Mouse (Mus musculus) midbrain, embryonic 12.5 days (tissue): ENCODE measurements around the gene Anapc16. TPM values are rescaled to one million over a fixed set of nuclear protein-coding genes. Genes with fewer than 3 reads are reported as not detected.

Source experiments
- ATAC-seq: fragments of 200-750 bp; cut with Nextera tagmentation; 2 replicates; pipeline ENCODE4 v1.8.0; 2017; ENCODE audit warnings: low read depth, moderate TSS enrichment, moderate library complexity; ENCODE audit not compliant: low FRiP score
- H3K27ac ChIP-seq: fragments of 300-500 bp; sonication (generic); replicated peaks from 2 replicates; pipeline ENCODE4 v1.5.1; 2016; ENCODE audit warnings: mild to moderate bottlenecking
- H3K27me3 ChIP-seq: fragments of 300-500 bp; sonication (generic); 2 replicates; pipeline ENCODE4 v1.6.1; 2016; ENCODE audit warnings: mild to moderate bottlenecking
- H3K36me3 ChIP-seq: fragments of 300-500 bp; sonication (generic); 2 replicates; pipeline ENCODE4 v1.6.1; 2016
- H3K4me1 ChIP-seq: fragments of 300-500 bp; sonication (generic); 2 replicates; pipeline ENCODE4 v1.6.1; 2016
- H3K4me2 ChIP-seq: fragments of 300-500 bp; sonication (generic); replicated peaks from 2 replicates; pipeline ENCODE4 v1.6.1; 2016; ENCODE audit warnings: mild to moderate bottlenecking, moderate library complexity
- H3K4me3 ChIP-seq: fragments of 300-500 bp; sonication (generic); 2 replicates; pipeline ENCODE4 v1.5.1; 2016; ENCODE audit warnings: mild to moderate bottlenecking
- H3K9ac ChIP-seq: fragments of 300-500 bp; sonication (generic); replicated peaks from 2 replicates; pipeline ENCODE4 v1.6.1; 2016; ENCODE audit warnings: mild to moderate bottlenecking, moderate library complexity
- H3K9me3 ChIP-seq: fragments of 300-500 bp; sonication (generic); 2 replicates; pipeline ENCODE4 v1.6.1; 2016; ENCODE audit warnings: mild to moderate bottlenecking
- WGBS: fragments of 180-500 bp; shearing (Covaris S2); methylation state at CpG from one replicate; pipeline ENCODE4 v1.1.7; 2016; 5-methylcytosine and 5-hydroxymethylcytosine counted together
- polyA plus RNA-seq: library from polyadenylated mRNA; unstranded; fragments of >200 nt; fragmentation: Nextera tagmentation; extraction: Ambion mirVana; gene quantifications from 2 replicates; pipeline ENCODE4 v1.2.1, GENCODE M21; 2016

The Anapc16 gene
- polyA plus RNA-seq, 1 experiment from 2014 or later, result 115 TPM

- H3K4me3 ChIP-seq, result no peak overlapping the region
- 36% methylated on average over 7 of the region's 7 CpGs for WGBS
- H3K27ac ChIP-seq, result no peak overlapping the region; the same call in 1 of the 2 replicates
- ATAC-seq, result no peak
- H3K9me3 ChIP-seq, result no peaks in the 10 kb centered on the region
- H3K4me2 ChIP-seq, result no peak overlapping the region
- H3K4me1 ChIP-seq, result peaks cover 52% of the 10 kb centered on the region
- H3K36me3 ChIP-seq, result no peaks in the 10 kb centered on the region
- no peaks in the 10 kb centered on the region for H3K27me3 ChIP-seq
- no peak overlapping the region for H3K9ac ChIP-seq
Measured at GRCm38 (mm10) chr10:59953564-59954039, 49.3 kb downstream of the Anapc16 start.

- Histone ChIP-seq H3K27ac (peak overlapping the region; percentile 96), H3K4me2 (peak overlapping the region; percentile 84), H3K4me3 (peak overlapping the region; percentile 83), H3K36me3 (no peaks in the 10 kb centered on the region), H3K9ac (peak overlapping the region; percentile 75), H3K9me3 (no peaks in the 10 kb centered on the region), H3K27me3 (no peaks in the 10 kb centered on the region), H3K4me1 (peaks cover 47% of the 10 kb centered on the region)
- no peak for ATAC-seq
- 18% methylated on average over 16 of the region's 16 CpGs for WGBS
Measured at GRCm38 (mm10) chr10:59952781-59953563, 50.0 kb downstream of the Anapc16 start.

GRCm38 (mm10) chr10:59952152-59952780, 50.7 kb downstream of the Anapc16 start:
- H3K9me3 ChIP-seq, result no peaks in the 10 kb centered on the region
- peak; percentile 44 for ATAC-seq
- H3K27ac ChIP-seq, result peak overlapping the region; percentile 96
- under 1% methylated on average over 31 of the region's 31 CpGs for WGBS
- no peaks in the 10 kb centered on the region for H3K27me3 ChIP-seq
- peaks cover 46% of the 10 kb centered on the region for H3K4me1 ChIP-seq
- H3K36me3 ChIP-seq, result no peaks in the 10 kb centered on the region
- peak overlapping the region; percentile 84 for H3K4me2 ChIP-seq
- peak overlapping the region; percentile 75 for H3K9ac ChIP-seq
- H3K4me3 ChIP-seq, result peak overlapping the region; percentile 83

GRCm38 (mm10) chr10:59951211-59952151, 51.5 kb downstream of the Anapc16 start, which contains the start of gene Ddit4:
Ddit4 (minus strand) TSS chr10:59951834.
- Histone ChIP-seq H3K27ac (peak within 1 kb of the TSS; percentile 96), H3K4me3 (peak within 1 kb of the TSS; percentile 83), H3K4me2 (peak within 1 kb of the TSS; percentile 84), H3K27me3 (no peaks in the 10 kb centered on the region), H3K9ac (peak within 1 kb of the TSS; percentile 92), H3K4me1 (peaks cover 39% of the 10 kb centered on the region), H3K36me3 (no peaks in the 10 kb centered on the region), H3K9me3 (no peaks in the 10 kb centered on the region)
- WGBS, result under 1% methylated on average over 75 of the region's 76 CpGs
- peak; percentile 97 for ATAC-seq

- H3K4me3 ChIP-seq, result peak overlapping the region; percentile 83
- 1% methylated on average over 23 of the region's 23 CpGs for WGBS
Measured at GRCm38 (mm10) chr10:59950716-59951191, 52.2 kb downstream of the Anapc16 start.

GRCm38 (mm10) chr10:59949783-59950605, 52.9 kb downstream of the Anapc16 start:
- peak overlapping the region; percentile 84 for H3K4me2 ChIP-seq
- peak overlapping the region; percentile 83 for H3K4me3 ChIP-seq
- peaks cover 39% of the 10 kb centered on the region for H3K4me1 ChIP-seq
- peak overlapping the region; percentile 92 for H3K9ac ChIP-seq
- 44% methylated on average over 15 of the region's 15 CpGs for WGBS
- no peaks in the 10 kb centered on the region for H3K27me3 ChIP-seq
- no peaks in the 10 kb centered on the region for H3K9me3 ChIP-seq
- no peaks in the 10 kb centered on the region for H3K36me3 ChIP-seq
- peak overlapping the region; percentile 96 for H3K27ac ChIP-seq
- no peak for ATAC-seq

More at GRCm38 (mm10) chr10:59950716-59951191, 52.2 kb downstream of the Anapc16 start:
- peak overlapping the region; percentile 84 for H3K4me2 ChIP-seq
- peak overlapping the region; percentile 92 for H3K9ac ChIP-seq
- no peaks in the 10 kb centered on the region for H3K27me3 ChIP-seq
- H3K27ac ChIP-seq, result peak overlapping the region; percentile 96
- ATAC-seq, result peak; percentile 25
- H3K4me1 ChIP-seq, result peaks cover 39% of the 10 kb centered on the region
- H3K9me3 ChIP-seq, result no peaks in the 10 kb centered on the region
- H3K36me3 ChIP-seq, result no peaks in the 10 kb centered on the region

- Histone ChIP-seq H3K4me1 (peaks cover 39% of the 10 kb centered on the region), H3K27me3 (no peaks in the 10 kb centered on the region), H3K9me3 (no peaks in the 10 kb centered on the region), H3K27ac (no peak overlapping the region), H3K4me2 (peak overlapping the region; percentile 84), H3K9ac (no peak overlapping the region), H3K4me3 (peak overlapping the region; percentile 83; the same call in 1 of the 2 replicates), H3K36me3 (no peaks in the 10 kb centered on the region)
- 72% methylated on average over 1 of the region's 1 CpGs for WGBS
- no peak for ATAC-seq
Measured at GRCm38 (mm10) chr10:59949255-59949648, 53.7 kb downstream of the Anapc16 start.

GRCm38 (mm10) chr10:59948363-59949254, 54.3 kb downstream of the Anapc16 start:
- Histone ChIP-seq H3K9me3 (no peaks in the 10 kb centered on the region), H3K4me1 (peaks cover 41% of the 10 kb centered on the region), H3K4me3 (no peak overlapping the region), H3K4me2 (no peak overlapping the region; the same call in 1 of the 2 replicates), H3K36me3 (no peaks in the 10 kb centered on the region), H3K27me3 (no peaks in the 10 kb centered on the region), H3K9ac (no peak overlapping the region), H3K27ac (peak overlapping the region; percentile 31; the same call in 1 of the 2 replicates)
- WGBS, result 63% methylated on average over 6 of the region's 6 CpGs
- ATAC-seq, result no peak

GRCm38 (mm10) chr10:59947296-59948073, 55.5 kb downstream of the Anapc16 start:
- Histone ChIP-seq H3K36me3 (no peaks in the 10 kb centered on the region), H3K4me3 (no peak overlapping the region), H3K4me2 (no peak overlapping the region), H3K27ac (peak overlapping the region; percentile 61; the same call in 1 of the 2 replicates), H3K27me3 (peaks cover 2% of the 10 kb centered on the region; the same call in 1 of the 2 replicates), H3K9ac (no peak overlapping the region; the same call in 1 of the 2 replicates), H3K4me1 (peaks cover 45% of the 10 kb centered on the region), H3K9me3 (no peaks in the 10 kb centered on the region)
- no peak for ATAC-seq
- 61% methylated on average over 7 of the region's 7 CpGs for WGBS
